Mouse (Mus musculus): ENCODE measurements around the gene Ykt6.

Ykt6 gene

GRCm38 (mm10) chr11:5948546-5949250 is 6.8 kb upstream of the Ykt6 start:
- no peak for DNase-seq (ENCODE audit: low spot score)

- no peak for DNase-seq (ENCODE audit: low spot score)
These were observed 5.7 kb upstream of the Ykt6 start, which contains the start of gene Gck for GRCm38 (mm10) chr11:5949586-5950352. TSS of gene Gck (minus strand) at chr11:5950081.

- DNase-seq (ENCODE audit: low spot score), result peak; percentile 71
These were observed 3.0 kb upstream of the Ykt6 start for GRCm38 (mm10) chr11:5952501-5952900.

GRCm38 (mm10) chr11:5953130-5953765 is 2.2 kb upstream of the Ykt6 start:
- DNase-seq (ENCODE audit: low spot score), result peak; percentile 64

- DNase-seq (ENCODE audit: low spot score), result no peak
These were observed 1.1 kb upstream of the Ykt6 start for GRCm38 (mm10) chr11:5954435-5954834.

- DNase-seq (ENCODE audit: low spot score), result peak; percentile 66
These were observed 458 bp upstream of the Ykt6 start for GRCm38 (mm10) chr11:5954965-5955504.

GRCm38 (mm10) chr11:5960051-5960450 is 4.6 kb downstream of the Ykt6 start:
- no peak for DNase-seq (ENCODE audit: low spot score)

GRCm38 (mm10) chr11:5965865-5966264 is 10.4 kb downstream of the Ykt6 start:
- DNase-seq (ENCODE audit: low spot score), result no peak

GRCm38 (mm10) chr11:5966751-5967150 is 11.3 kb downstream of the Ykt6 start:
- no peak for DNase-seq (ENCODE audit: low spot score)

- DNase-seq (ENCODE audit: low spot score), result no peak
These were observed 12.7 kb downstream of the Ykt6 start for GRCm38 (mm10) chr11:5968223-5968622.

- no peak for DNase-seq (ENCODE audit: low spot score)
These were observed 15.7 kb downstream of the Ykt6 start for GRCm38 (mm10) chr11:5971202-5971601.

- DNase-seq (ENCODE audit: low spot score), result no peak
These were observed 17.7 kb downstream of the Ykt6 start for GRCm38 (mm10) chr11:5973151-5973550.

- no peak for DNase-seq (ENCODE audit: low spot score)
These were observed 18.6 kb downstream of the Ykt6 start for GRCm38 (mm10) chr11:5974053-5974452.

- no peak for DNase-seq (ENCODE audit: low spot score)
These were observed 19.6 kb downstream of the Ykt6 start for GRCm38 (mm10) chr11:5975068-5975467.

GRCm38 (mm10) chr11:5976106-5976505 is 20.6 kb downstream of the Ykt6 start:
- DNase-seq (ENCODE audit: low spot score), result no peak

- no peak for DNase-seq (ENCODE audit: low spot score)
These were observed 23.6 kb downstream of the Ykt6 start for GRCm38 (mm10) chr11:5979088-5979487.

- DNase-seq (ENCODE audit: low spot score), result no peak
These were observed 24.6 kb downstream of the Ykt6 start for GRCm38 (mm10) chr11:5980108-5980507.

- DNase-seq (ENCODE audit: low spot score), result no peak
These were observed 25.1 kb downstream of the Ykt6 start for GRCm38 (mm10) chr11:5980561-5980960.

- no peak for DNase-seq (ENCODE audit: low spot score)
These were observed 25.8 kb downstream of the Ykt6 start for GRCm38 (mm10) chr11:5981323-5981722.

GRCm38 (mm10) chr11:5983629-5984028 is 28.1 kb downstream of the Ykt6 start:
- DNase-seq (ENCODE audit: low spot score), result no peak

GRCm38 (mm10) chr11:5988126-5988525 is 32.6 kb downstream of the Ykt6 start:
- DNase-seq (ENCODE audit: low spot score), result no peak

GRCm38 (mm10) chr11:5989954-5990593 is 34.6 kb downstream of the Ykt6 start:
- DNase-seq (ENCODE audit: low spot score), result no peak
